Mouse (Mus musculus): Measurements from ENCODE around the gene Ssx9. TPM values are rescaled to one million over a fixed set of nuclear protein-coding genes. Genes with fewer than 3 reads are reported as not detected.
"Not testable (repeated sequence)": the region's sequence is repeated elsewhere in the genome, so short reads cannot be mapped to it uniquely, and the experiment has no call there.

Ssx9 gene
- not detected in 2 replicates for polyA plus RNA-seq (2012)

DNA sequence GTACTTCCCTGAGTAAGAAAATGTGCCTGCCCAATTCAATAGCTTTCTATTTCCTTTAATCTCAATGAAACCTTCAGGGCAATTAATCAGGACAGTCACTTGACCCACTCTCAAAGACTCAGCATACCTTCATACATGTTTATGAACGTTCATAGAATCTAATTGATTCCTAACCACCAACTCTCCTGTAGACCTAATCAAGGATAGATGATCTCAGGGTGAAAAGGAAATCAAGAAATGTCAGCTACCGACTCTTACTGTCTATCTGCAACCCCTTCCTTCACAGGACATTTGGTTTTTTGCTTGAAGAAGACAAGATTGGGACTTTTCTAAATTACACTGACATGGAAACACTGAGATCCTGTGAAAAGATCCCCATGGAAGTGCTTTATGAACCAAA lies at the start of gene Ssx9:
Gene Ssx9, plus strand, starts transcription at position 301 of the 400 bp plus-strand sequence.
- H3K4me1 ChIP-seq (ENCODE audit: control insufficient read depth); H3K36me3 ChIP-seq (ENCODE audit: control insufficient read depth); H3K9me3 ChIP-seq (ENCODE audit: control insufficient read depth, low read length); H3K27me3 ChIP-seq (ENCODE audit: control insufficient read depth); H3K4me3 ChIP-seq (replicated peaks): not testable (repeated sequence)

DNA sequence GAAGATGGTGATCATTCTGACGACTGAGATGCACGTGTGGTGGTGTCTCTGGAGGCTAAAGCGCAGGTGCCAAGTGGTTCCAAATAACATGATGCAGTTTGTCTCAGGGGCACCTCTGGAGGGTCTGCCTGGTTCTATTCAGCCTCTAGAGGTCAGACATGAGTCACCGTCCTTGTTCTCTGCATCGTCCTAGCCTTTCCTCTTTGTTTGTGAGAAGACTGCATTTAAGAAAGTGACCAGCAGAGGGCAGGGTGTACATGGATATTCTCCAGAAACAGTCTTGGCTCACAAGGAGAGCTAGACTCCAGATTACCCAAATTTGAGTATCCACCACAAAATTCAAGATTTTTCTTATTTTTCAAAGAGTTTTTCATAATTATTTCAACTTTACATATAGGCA lies 15.3 kb upstream of the Ssx9 start:
- no peaks in the 10 kb centered on the region for H3K36me3 ChIP-seq (ENCODE audit: control insufficient read depth)

DNA sequence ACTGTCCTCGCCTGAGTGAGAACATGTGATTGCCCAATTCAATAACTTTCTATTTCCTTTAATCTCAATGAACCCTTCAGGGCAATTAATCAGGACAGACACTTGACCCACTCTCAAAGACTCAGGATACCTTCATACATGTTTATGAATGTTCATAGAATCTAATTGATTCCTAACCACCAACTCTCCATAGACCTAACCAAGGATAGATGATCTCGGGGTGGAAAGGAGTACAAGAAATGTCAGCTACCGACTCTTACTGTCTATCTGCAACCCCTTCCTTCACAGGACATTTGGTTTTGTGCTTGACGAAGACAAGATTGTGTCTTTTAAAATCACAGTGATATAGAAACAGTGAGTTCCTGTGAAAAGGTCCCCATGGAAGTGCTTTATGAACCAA lies 55.2 kb downstream of the Ssx9 start, which contains the start of gene Ssxb5:
Gene Ssxb5, plus strand, starts transcription at position 301 of the 400 bp plus-strand sequence.
- not testable (repeated sequence) for H3K27me3 ChIP-seq (ENCODE audit: control insufficient read depth); H3K4me3 ChIP-seq (replicated peaks); H3K4me1 ChIP-seq (ENCODE audit: control insufficient read depth); H3K36me3 ChIP-seq (ENCODE audit: control insufficient read depth); H3K9me3 ChIP-seq (ENCODE audit: control insufficient read depth, low read length)

More for the DNA sequence above, 15.3 kb upstream of the Ssx9 start:
- no peaks in the 10 kb centered on the region for H3K27me3 ChIP-seq (ENCODE audit: control insufficient read depth)
- peaks cover 19% of the 10 kb centered on the region for H3K9me3 ChIP-seq (ENCODE audit: control insufficient read depth, low read length)
- TF ChIP-seq TAL1 (IDR thresholded peaks at IDR 0.05; ENCODE audit: low read length), result no peak
- no peak for TF ChIP-seq GATA1 (IDR thresholded peaks at IDR 0.05; ENCODE audit: low read length)
- no peaks in the 10 kb centered on the region for H3K4me1 ChIP-seq (ENCODE audit: control insufficient read depth)
- H3K4me3 ChIP-seq (replicated peaks), result no peak overlapping the region

Other genes starting within 250 kb of the Ssx9 start
- not detected in 2 replicates for gene Gm14459, start 223.5 kb upstream of the Ssx9 start, polyA plus RNA-seq (2012)
- not detected in 2 replicates for gene Ssxb6, start 200.2 kb upstream of the Ssx9 start, polyA plus RNA-seq (2012)
- not detected in 2 replicates for gene Ssxb3, start 156.6 kb upstream of the Ssx9 start, polyA plus RNA-seq (2012)
- gene Ssxb8, start 57.6 kb upstream of the Ssx9 start, polyA plus RNA-seq (2012), result not detected in 2 replicates
- not detected in 2 replicates for gene Ssxb5, start 55.3 kb downstream of the Ssx9 start, polyA plus RNA-seq (2012)
- not detected in 2 replicates for gene Gm6592, start 95.6 kb downstream of the Ssx9 start, polyA plus RNA-seq (2012)
- not detected in 2 replicates for gene Gm5751, start 125.8 kb downstream of the Ssx9 start, polyA plus RNA-seq (2012)
- not detected in 2 replicates for gene B630019K06Rik, start 143.9 kb downstream of the Ssx9 start, polyA plus RNA-seq (2012)
- not detected in 2 replicates for gene Fthl17b, start 214.5 kb downstream of the Ssx9 start, polyA plus RNA-seq (2012)
- not detected in 2 replicates for gene Fthl17c, start 228.1 kb downstream of the Ssx9 start, polyA plus RNA-seq (2012)
- gene Fthl17d, start 238.3 kb downstream of the Ssx9 start, polyA plus RNA-seq (2012), result not detected in 2 replicates

Data from erythroblast, embryonic 14.5 days (primary cell).